ENCODE assay signal across 20 mouse cellular contexts in genomic region chr7:114309020-114309419, GRCm38 (mm10). TPM values are rescaled to one million over a fixed set of nuclear protein-coding genes. Genes with fewer than 3 reads are reported as not detected.
DNase-seq lines count a peak whose midpoint lies in the region; ATAC-seq and TF ChIP-seq lines count a peak whose summit lies in the region.
"Had no signal": no experiment of that assay in that cellular context is flagged by ENCODE, and none has a peak within 500 bp of the region (broad histone marks: within the 10 kb centered on the region; RNA-seq: fewer than 3 reads in every experiment).

No protein-coding gene starts in this region.

- no peak for ATAC-seq in intestine, postnatal 0 days
- ATAC-seq in intestine, embryonic 16.5 days = no peak
- ATAC-seq in liver, postnatal 0 days = no peak
- ATAC-seq in megakaryocyte-erythroid progenitor cell, adult 5-6 weeks (replicated peaks; ENCODE audit: low FRiP score, low TSS enrichment, poor library complexity, severe bottlenecking) = peak; percentile 76
- no peak for ATAC-seq in midbrain, embryonic 14.5 days (ENCODE audit: low FRiP score, low TSS enrichment)
- no peak for ATAC-seq in lung, postnatal 0 days
- ATAC-seq: forebrain, embryonic 14.5 days had no signal

- 28% methylated on average over 4 of the region's 4 CpGs for WGBS in intestine, postnatal 0 days
- whole genome bisulfite sequencing in intestine, embryonic 16.5 days = 45% methylated on average over 4 of the region's 4 CpGs
- WGBS in liver, postnatal 0 days (ENCODE audit: insufficient replicate concordance) = 32% methylated on average over 4 of the region's 4 CpGs
- WGBS in midbrain, embryonic 14.5 days = 73% methylated on average over 4 of the region's 4 CpGs
- 56% methylated on average over 4 of the region's 4 CpGs for WGBS in lung, postnatal 0 days

- no peak for TF ChIP-seq CTCF in intestine, postnatal 0 days (IDR thresholded peaks at IDR 0.05; ENCODE audit: low read depth)
- no peak for TF ChIP-seq CTCF in MEL (IDR thresholded peaks at IDR 0.05 in 2 of 3, conservative IDR thresholded peaks at IDR 0.05 in 1 of 3; ENCODE audit: control insufficient read depth in 1 of 3, insufficient read depth in 1 of 3, low read depth in 2 of 3, low read length in 3 of 3, poor library complexity in 1 of 3, severe bottlenecking in 1 of 3)
- no peak for TF ChIP-seq CTCF in liver, postnatal 0 days (IDR thresholded peaks at IDR 0.05; ENCODE audit: low read depth)
- TF ChIP-seq CTCF in lung, postnatal 0 days (IDR thresholded peaks at IDR 0.05) = no peak

- H3K27ac ChIP-seq in intestine, postnatal 0 days (ENCODE audit: low read depth, low read length) = no peak overlapping the region
- H3K27ac ChIP-seq in intestine, embryonic 16.5 days (ENCODE audit: low read length) = no peak overlapping the region
- H3K27ac ChIP-seq in MEL (ENCODE audit: control insufficient read depth, low read depth, low read length) = no peak overlapping the region
- 0 out of 2 replicates have a peak overlapping the region, but pooled peaks have one; percentile 24 for H3K27ac ChIP-seq in liver, postnatal 0 days (ENCODE audit: low read depth)
- no peak overlapping the region for H3K27ac ChIP-seq in midbrain, embryonic 14.5 days (replicated peaks; ENCODE audit: low read depth, low read length)
- no peak overlapping the region for H3K27ac ChIP-seq in lung, postnatal 0 days (ENCODE audit: low read length)
- H3K27ac ChIP-seq: embryonic facial prominence, embryonic 15.5 days; forebrain, embryonic 10.5 days; heart, adult 2 months; hindbrain, embryonic 15.5 days had no signal

- no peaks in the 10 kb centered on the region for H3K27me3 ChIP-seq in intestine, postnatal 0 days (replicated peaks; ENCODE audit: control insufficient read depth, insufficient read depth, low read length)
- no peaks in the 10 kb centered on the region for H3K27me3 ChIP-seq in intestine, embryonic 16.5 days (replicated peaks; ENCODE audit: control insufficient read depth, insufficient read depth, low read length)
- no peaks in the 10 kb centered on the region; a peak in 2 of 4 replicates for H3K27me3 ChIP-seq in MEL (ENCODE audit: control insufficient read depth in 1 of 2, insufficient read depth in 2 of 2, low read length in 2 of 2)
- no peaks in the 10 kb centered on the region for H3K27me3 ChIP-seq in liver, postnatal 0 days (ENCODE audit: insufficient read depth, low read length)
- no peaks in the 10 kb centered on the region for H3K27me3 ChIP-seq in midbrain, embryonic 14.5 days (ENCODE audit: control insufficient read depth, insufficient read depth, low read length)
- H3K27me3 ChIP-seq in lung, postnatal 0 days (replicated peaks; ENCODE audit: insufficient read depth, low read length) = no peaks in the 10 kb centered on the region
- H3K27me3 ChIP-seq: embryonic facial prominence, embryonic 15.5 days; heart, embryonic 12.5 days; hindbrain, embryonic 15.5 days had no signal

- no peaks in the 10 kb centered on the region for H3K36me3 ChIP-seq in intestine, postnatal 0 days (ENCODE audit: control insufficient read depth, insufficient read depth)
- no peaks in the 10 kb centered on the region for H3K36me3 ChIP-seq in intestine, embryonic 16.5 days (ENCODE audit: control insufficient read depth, insufficient read depth, low read length)
- no peaks in the 10 kb centered on the region for H3K36me3 ChIP-seq in MEL (ENCODE audit: control insufficient read depth in 1 of 2, insufficient read depth in 2 of 2, low read length in 2 of 2)
- H3K36me3 ChIP-seq in liver, postnatal 0 days (replicated peaks; ENCODE audit: insufficient read depth, low read length) = no peaks in the 10 kb centered on the region
- no peaks in the 10 kb centered on the region for H3K36me3 ChIP-seq in midbrain, embryonic 14.5 days (ENCODE audit: control insufficient read depth, insufficient read depth, low read length)
- H3K36me3 ChIP-seq in lung, postnatal 0 days (ENCODE audit: insufficient read depth, low read length) = no peaks in the 10 kb centered on the region
- H3K36me3 ChIP-seq: embryonic facial prominence, embryonic 15.5 days; forebrain, embryonic 10.5 days; heart, embryonic 12.5 days; hindbrain, embryonic 15.5 days had no signal

- no peaks in the 10 kb centered on the region for H3K9me3 ChIP-seq in intestine, postnatal 0 days (ENCODE audit: control insufficient read depth)
- no peaks in the 10 kb centered on the region for H3K9me3 ChIP-seq in intestine, embryonic 16.5 days (ENCODE audit: control insufficient read depth, low read length)
- H3K9me3 ChIP-seq in MEL (replicated peaks; ENCODE audit: insufficient read depth, low read length) = no peaks in the 10 kb centered on the region
- no peaks in the 10 kb centered on the region for H3K9me3 ChIP-seq in liver, postnatal 0 days (ENCODE audit: low read length)
- H3K9me3 ChIP-seq in midbrain, embryonic 14.5 days (ENCODE audit: control insufficient read depth, low read length) = no peaks in the 10 kb centered on the region
- no peaks in the 10 kb centered on the region for H3K9me3 ChIP-seq in lung, postnatal 0 days (ENCODE audit: low read length)
- H3K9me3 ChIP-seq: embryonic facial prominence, embryonic 15.5 days; forebrain, embryonic 10.5 days; heart, embryonic 12.5 days; hindbrain, embryonic 15.5 days had no signal

- TF ChIP-seq EP300 in MEL (IDR thresholded peaks at IDR 0.05; ENCODE audit: low read depth in 1 of 2, low read length in 2 of 2) = no peak
- TF ChIP-seq EP300 in liver, postnatal 0 days (IDR thresholded peaks at IDR 0.05; ENCODE audit: low read depth) = no peak
- TF ChIP-seq EP300 in lung, postnatal 0 days (IDR thresholded peaks at IDR 0.05) = no peak

- H3K79me2 ChIP-seq in MEL (ENCODE audit: control insufficient read depth, insufficient read depth, low read length, poor library complexity) = no peaks in the 10 kb centered on the region

- no peak overlapping the region for H3K4me3 ChIP-seq in intestine, postnatal 0 days (ENCODE audit: low read depth, low read length)
- no peak overlapping the region for H3K4me3 ChIP-seq in intestine, embryonic 16.5 days (ENCODE audit: low read length)
- H3K4me3 ChIP-seq in MEL (ENCODE audit: control insufficient read depth in 1 of 2, insufficient read depth in 1 of 2, low read depth in 2 of 2, low read length in 2 of 2) = 0 out of 4 replicates have a peak overlapping the region, but pooled peaks have one; percentile 0 to 16
- H3K4me3 ChIP-seq in liver, postnatal 0 days (ENCODE audit: low read depth, low read length) = no peak overlapping the region
- H3K4me3 ChIP-seq in midbrain, embryonic 14.5 days (replicated peaks; ENCODE audit: low read depth, low read length) = no peak overlapping the region
- H3K4me3 ChIP-seq in lung, postnatal 0 days (ENCODE audit: low read depth, low read length) = no peak overlapping the region
- H3K4me3 ChIP-seq: embryonic facial prominence, embryonic 15.5 days; erythroblast, embryonic 14.5 days; forebrain, embryonic 10.5 days; heart, adult 2 months; heart, embryonic 12.5 days; hindbrain, embryonic 15.5 days had no signal

- H3K9ac ChIP-seq in intestine, postnatal 0 days (ENCODE audit: low read depth, low read length) = no peak overlapping the region
- H3K9ac ChIP-seq in intestine, embryonic 16.5 days (ENCODE audit: low read depth, low read length) = no peak overlapping the region
- H3K9ac ChIP-seq in MEL (ENCODE audit: control insufficient read depth, low read depth, low read length, poor library complexity, severe bottlenecking) = no peak overlapping the region
- no peak overlapping the region for H3K9ac ChIP-seq in liver, postnatal 0 days (replicated peaks)
- H3K9ac ChIP-seq in midbrain, embryonic 14.5 days (replicated peaks; ENCODE audit: low read length) = no peak overlapping the region
- no peak overlapping the region for H3K9ac ChIP-seq in lung, postnatal 0 days (replicated peaks; ENCODE audit: low read depth)
- H3K9ac ChIP-seq: embryonic facial prominence, embryonic 15.5 days; heart, embryonic 12.5 days; hindbrain, embryonic 15.5 days had no signal

- 0 out of 2 replicates have a peak overlapping the region, but pooled peaks have one; percentile 24 for H3K4me2 ChIP-seq in intestine, postnatal 0 days (replicated peaks; ENCODE audit: low read depth)
- H3K4me2 ChIP-seq in intestine, embryonic 16.5 days (ENCODE audit: low read depth, low read length) = no peak overlapping the region
- H3K4me2 ChIP-seq in liver, postnatal 0 days (ENCODE audit: low read depth, low read length) = no peak overlapping the region
- H3K4me2 ChIP-seq in midbrain, embryonic 14.5 days (ENCODE audit: low read length) = no peak overlapping the region
- H3K4me2 ChIP-seq in lung, postnatal 0 days (replicated peaks; ENCODE audit: low read depth, low read length) = no peak overlapping the region
- H3K4me2 ChIP-seq: embryonic facial prominence, embryonic 15.5 days; heart, embryonic 12.5 days; hindbrain, embryonic 15.5 days had no signal

- no peaks in the 10 kb centered on the region for H3K4me1 ChIP-seq in intestine, postnatal 0 days (replicated peaks; ENCODE audit: control insufficient read depth, insufficient read depth, low read length)
- H3K4me1 ChIP-seq in intestine, embryonic 16.5 days (ENCODE audit: control insufficient read depth, insufficient read depth, low read length) = no peaks in the 10 kb centered on the region
- H3K4me1 ChIP-seq in MEL (ENCODE audit: control insufficient read depth in 1 of 2, insufficient read depth in 2 of 2, low read length in 2 of 2) = no peaks in the 10 kb centered on the region
- peaks cover 5% of the 10 kb centered on the region; the same call in 1 of the 2 replicates for H3K4me1 ChIP-seq in liver, postnatal 0 days (ENCODE audit: insufficient read depth)
- no peaks in the 10 kb centered on the region for H3K4me1 ChIP-seq in midbrain, embryonic 14.5 days (ENCODE audit: control insufficient read depth, insufficient read depth, low read length)
- H3K4me1 ChIP-seq in lung, postnatal 0 days (ENCODE audit: insufficient read depth, low read depth, low read length) = no peaks in the 10 kb centered on the region
- H3K4me1 ChIP-seq: embryonic facial prominence, embryonic 15.5 days; forebrain, embryonic 10.5 days; hindbrain, embryonic 15.5 days had no signal

- no peak for TF ChIP-seq POLR2A in MEL (IDR thresholded peaks at IDR 0.05; ENCODE audit: control insufficient read depth in 1 of 2, insufficient read depth in 1 of 2, low read depth in 1 of 2, low read length in 2 of 2, poor library complexity in 1 of 2)

- DNase-seq in MEL (ENCODE audit: low read depth, low spot score) = no peak
- no peak for DNase-seq in liver, postnatal 0 days
- DNase-seq in midbrain, embryonic 14.5 days = no peak
- no peak for DNase-seq in lung, postnatal 0 days (ENCODE audit: low spot score)
- DNase-seq: adrenal gland, adult 8-10 months; adrenal gland, postnatal 36 days; cerebellum, adult 2 months; cerebellum, postnatal 10 days; embryo, embryonic 11 days; gastrocnemius, postnatal 36 days; heart, adult 2 months had no signal

- TF ChIP-seq RAD21 in MEL (IDR thresholded peaks at IDR 0.05; ENCODE audit: low read depth, low read length) = no peak

RNA-seq across cellular contexts. Expression of gene Psma1, which starts 33.1 kb away (rescaled TPM):
- 205 and 212 TPM in 2 replicates for polyA plus RNA-seq in intestine, postnatal 0 days (2015; fragmentation: Nextera tagmentation; extraction: Ambion mirVana)
- polyA plus RNA-seq in intestine, embryonic 16.5 days (2015; fragmentation: Nextera tagmentation; extraction: Ambion mirVana) = 330 and 361 TPM in 2 replicates
- total RNA-seq in MEL (2012; rRNA removed) = 324 and 400 TPM in 2 replicates
- 100 to 1,000 TPM in 1 of 2 experiments, not detected in 1; 282 TPM for polyA plus RNA-seq in MEL (2012; ENCODE audit: insufficient read depth in 1 of 2, insufficient read length in 2 of 2, low read depth in 1 of 2, low replicate concordance in 2 of 2, missing spikeins in 1 of 2)
- polyA plus RNA-seq in liver, postnatal 0 days (2015; fragmentation: Nextera tagmentation; extraction: Ambion mirVana) = 163 and 170 TPM in 2 replicates
- total RNA-seq in megakaryocyte-erythroid progenitor cell, adult 5-6 weeks (2014; fragmentation: Nextera tagmentation) = 201 and 286 TPM in 2 replicates
- 276 and 352 TPM in 2 replicates for total RNA-seq in megakaryocyte-erythroid progenitor cell, adult 5-6 weeks (2017)
- polyA plus RNA-seq in midbrain, embryonic 14.5 days (2014; fragmentation: Nextera tagmentation; extraction: Ambion mirVana) = 377 and 410 TPM in 2 replicates
- polyA plus RNA-seq in lung, postnatal 0 days (2015; fragmentation: Nextera tagmentation; extraction: Ambion mirVana) = 243 and 245 TPM in 2 replicates

RNA-seq across cellular contexts. Expression of gene Copb1, which starts 54.5 kb away (rescaled TPM):
- 137 and 140 TPM in 2 replicates for polyA plus RNA-seq in intestine, postnatal 0 days (2015; fragmentation: Nextera tagmentation; extraction: Ambion mirVana)
- 123 and 130 TPM in 2 replicates for polyA plus RNA-seq in intestine, embryonic 16.5 days (2015; fragmentation: Nextera tagmentation; extraction: Ambion mirVana)
- total RNA-seq in MEL (2012; rRNA removed) = 50.1 and 56.2 TPM in 2 replicates
- polyA plus RNA-seq in MEL (2012; ENCODE audit: insufficient read depth in 1 of 2, insufficient read length in 2 of 2, low read depth in 1 of 2, low replicate concordance in 2 of 2, missing spikeins in 1 of 2) = 100 to 1,000 TPM in 1 of 2 experiments, 10 to 100 TPM in 1; 61.3 to 405 TPM
- polyA plus RNA-seq in liver, postnatal 0 days (2015; fragmentation: Nextera tagmentation; extraction: Ambion mirVana) = 51.4 and 53.2 TPM in 2 replicates
- 69.9 and 92.9 TPM in 2 replicates for total RNA-seq in megakaryocyte-erythroid progenitor cell, adult 5-6 weeks (2014; fragmentation: Nextera tagmentation)
- 69.6 and 89.7 TPM in 2 replicates for total RNA-seq in megakaryocyte-erythroid progenitor cell, adult 5-6 weeks (2017)
- 72.8 and 104 TPM in 2 replicates for polyA plus RNA-seq in midbrain, embryonic 14.5 days (2014; fragmentation: Nextera tagmentation; extraction: Ambion mirVana)
- polyA plus RNA-seq in lung, postnatal 0 days (2015; fragmentation: Nextera tagmentation; extraction: Ambion mirVana) = 75.1 and 82.2 TPM in 2 replicates

Comparison
In these comparisons a context has a peak if more than half of its experiments do, and no peak if none do; other contexts are left out.
1. H3K4me3 ChIP-seq: peak in MEL (2 of 2); none in intestine, postnatal 0 days (single experiment), intestine, embryonic 16.5 days (single experiment), liver, postnatal 0 days (single experiment), midbrain, embryonic 14.5 days (single experiment) and lung, postnatal 0 days (single experiment).